Mouse (Mus musculus): ENCODE measurements around the gene Rnf216. TPM values are rescaled to one million over a fixed set of nuclear protein-coding genes. Genes with fewer than 3 reads are reported as not detected.
A peak's percentile ranks its signal among the peaks of the same experiment; 100 is the strongest.

Rnf216 gene
- polyA plus RNA-seq, 1 experiment from 2014 or later = 26.9 TPM

GRCm38 (mm10) chr5:143076603-143077143 is 36.1 kb downstream of the Rnf216 start:
- Histone ChIP-seq H3K4me2 (ENCODE audit: low read length) (no peak overlapping the region), H3K27ac (ENCODE audit: low read depth, low read length) (no peak overlapping the region), H3K4me1 (ENCODE audit: control insufficient read depth, insufficient read depth, low read length) (no peaks in the 10 kb centered on the region), H3K9me3 (replicated peaks; ENCODE audit: control insufficient read depth, low read length) (no peaks in the 10 kb centered on the region), H3K4me3 (ENCODE audit: low read depth, low read length) (no peak overlapping the region), H3K36me3 (ENCODE audit: control insufficient read depth, insufficient read depth, low read length) (peaks cover 86% of the 10 kb centered on the region), H3K27me3 (replicated peaks; ENCODE audit: control insufficient read depth, insufficient read depth, low read length) (no peaks in the 10 kb centered on the region), H3K9ac (ENCODE audit: low read length) (no peak overlapping the region)
- DNase-seq (ENCODE audit: low spot score) (no peak), ATAC-seq (no peak)
- WGBS = 98% methylated on average over 3 of the region's 3 CpGs

GRCm38 (mm10) chr5:143075987-143076386 is 36.8 kb downstream of the Rnf216 start:
- WGBS = 97% methylated on average over 2 of the region's 2 CpGs
- ATAC-seq (no peak), DNase-seq (ENCODE audit: low spot score) (no peak)
- no peak overlapping the region for H3K9ac ChIP-seq (ENCODE audit: low read length)
- H3K4me2 ChIP-seq (ENCODE audit: low read length) = no peak overlapping the region
- H3K9me3 ChIP-seq (replicated peaks; ENCODE audit: control insufficient read depth, low read length) = no peaks in the 10 kb centered on the region
- no peak overlapping the region for H3K4me3 ChIP-seq (ENCODE audit: low read depth, low read length)
- no peaks in the 10 kb centered on the region for H3K27me3 ChIP-seq (replicated peaks; ENCODE audit: control insufficient read depth, insufficient read depth, low read length)
- no peak overlapping the region for H3K27ac ChIP-seq (ENCODE audit: low read depth, low read length)
- H3K4me1 ChIP-seq (ENCODE audit: control insufficient read depth, insufficient read depth, low read length) = no peaks in the 10 kb centered on the region
- peaks cover 82% of the 10 kb centered on the region for H3K36me3 ChIP-seq (ENCODE audit: control insufficient read depth, insufficient read depth, low read length)

- WGBS = 92% methylated on average over 2 of the region's 2 CpGs
- H3K27me3 ChIP-seq (replicated peaks; ENCODE audit: control insufficient read depth, insufficient read depth, low read length) = no peaks in the 10 kb centered on the region
- peaks cover 57% of the 10 kb centered on the region for H3K36me3 ChIP-seq (ENCODE audit: control insufficient read depth, insufficient read depth, low read length)
- no peak overlapping the region for H3K4me3 ChIP-seq (ENCODE audit: low read depth, low read length)
- H3K9ac ChIP-seq (ENCODE audit: low read length) = no peak overlapping the region
- DNase-seq (ENCODE audit: low spot score) (no peak), ATAC-seq (no peak)
- H3K27ac ChIP-seq (ENCODE audit: low read depth, low read length) = no peak overlapping the region
- H3K4me2 ChIP-seq (ENCODE audit: low read length) = no peak overlapping the region
- H3K4me1 ChIP-seq (ENCODE audit: control insufficient read depth, insufficient read depth, low read length) = no peaks in the 10 kb centered on the region
- no peaks in the 10 kb centered on the region for H3K9me3 ChIP-seq (replicated peaks; ENCODE audit: control insufficient read depth, low read length)
Observed at GRCm38 (mm10) chr5:143069048-143069447, 43.7 kb downstream of the Rnf216 start.

- WGBS = 85% methylated on average over 3 of the region's 3 CpGs
- no peak for ATAC-seq
Observed at GRCm38 (mm10) chr5:143068382-143068781, 44.4 kb downstream of the Rnf216 start.

GRCm38 (mm10) chr5:143066551-143066958 is 46.2 kb downstream of the Rnf216 start:
- peak; percentile 70; the same call in 1 of the 2 replicates for ATAC-seq
- Histone ChIP-seq H3K9ac (ENCODE audit: low read length) (no peak overlapping the region), H3K9me3 (replicated peaks; ENCODE audit: control insufficient read depth, low read length) (no peaks in the 10 kb centered on the region), H3K36me3 (ENCODE audit: control insufficient read depth, insufficient read depth, low read length) (peaks cover 64% of the 10 kb centered on the region), H3K27me3 (replicated peaks; ENCODE audit: control insufficient read depth, insufficient read depth, low read length) (no peaks in the 10 kb centered on the region), H3K4me2 (ENCODE audit: low read length) (no peak overlapping the region), H3K4me1 (ENCODE audit: control insufficient read depth, insufficient read depth, low read length) (no peaks in the 10 kb centered on the region), H3K4me3 (ENCODE audit: low read depth, low read length) (no peak overlapping the region), H3K27ac (ENCODE audit: low read depth, low read length) (no peak overlapping the region)
- peak; percentile 91 for DNase-seq (ENCODE audit: low spot score)
- WGBS = 25% methylated on average over 1 of the region's 1 CpGs

More at GRCm38 (mm10) chr5:143068382-143068781, 44.4 kb downstream of the Rnf216 start:
- peaks cover 57% of the 10 kb centered on the region for H3K36me3 ChIP-seq (ENCODE audit: control insufficient read depth, insufficient read depth, low read length)
- H3K4me1 ChIP-seq (ENCODE audit: control insufficient read depth, insufficient read depth, low read length) = no peaks in the 10 kb centered on the region
- no peaks in the 10 kb centered on the region for H3K27me3 ChIP-seq (replicated peaks; ENCODE audit: control insufficient read depth, insufficient read depth, low read length)
- H3K9ac ChIP-seq (ENCODE audit: low read length) = no peak overlapping the region
- H3K9me3 ChIP-seq (replicated peaks; ENCODE audit: control insufficient read depth, low read length) = no peaks in the 10 kb centered on the region
- DNase-seq (ENCODE audit: low spot score) = no peak
- no peak overlapping the region for H3K4me2 ChIP-seq (ENCODE audit: low read length)
- no peak overlapping the region for H3K4me3 ChIP-seq (ENCODE audit: low read depth, low read length)
- H3K27ac ChIP-seq (ENCODE audit: low read depth, low read length) = no peak overlapping the region

DNA sequence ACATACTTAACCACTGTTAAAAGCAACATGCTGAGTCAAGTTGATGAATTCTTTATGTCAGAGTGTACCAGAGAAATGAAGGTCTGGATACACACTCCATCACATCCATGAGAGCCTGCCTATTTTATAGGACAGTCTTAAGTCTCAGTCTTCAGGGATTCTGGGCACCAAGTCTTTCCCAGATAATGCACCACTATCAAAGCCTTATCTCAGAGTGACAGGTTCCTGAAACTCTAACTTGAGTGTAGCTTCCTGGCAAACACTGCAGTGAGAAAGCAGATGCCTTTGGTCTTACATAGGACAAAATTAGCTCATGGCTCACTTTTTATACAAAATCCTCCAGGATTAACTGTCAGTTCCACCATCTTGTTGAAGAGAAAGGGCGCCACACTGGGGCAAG is 46.7 kb downstream of the Rnf216 start:
- DNase-seq (ENCODE audit: low spot score) (no peak), ATAC-seq (no peak)
- Histone ChIP-seq H3K4me2 (ENCODE audit: low read length) (no peak overlapping the region), H3K36me3 (ENCODE audit: control insufficient read depth, insufficient read depth, low read length) (peaks cover 68% of the 10 kb centered on the region), H3K27ac (ENCODE audit: low read depth, low read length) (no peak overlapping the region), H3K27me3 (replicated peaks; ENCODE audit: control insufficient read depth, insufficient read depth, low read length) (no peaks in the 10 kb centered on the region), H3K4me1 (ENCODE audit: control insufficient read depth, insufficient read depth, low read length) (no peaks in the 10 kb centered on the region), H3K4me3 (ENCODE audit: low read depth, low read length) (no peak overlapping the region), H3K9me3 (replicated peaks; ENCODE audit: control insufficient read depth, low read length) (no peaks in the 10 kb centered on the region), H3K9ac (ENCODE audit: low read length) (no peak overlapping the region)
- 100% methylated on average over 1 of the region's 1 CpGs for WGBS

GRCm38 (mm10) chr5:143065230-143065629 is 47.6 kb downstream of the Rnf216 start:
- ATAC-seq (no peak), DNase-seq (ENCODE audit: low spot score) (peak; percentile 51)
- 71% methylated on average over 2 of the region's 2 CpGs for WGBS
- H3K9me3 ChIP-seq (replicated peaks; ENCODE audit: control insufficient read depth, low read length) = no peaks in the 10 kb centered on the region
- no peak overlapping the region for H3K4me2 ChIP-seq (ENCODE audit: low read length)
- no peak overlapping the region for H3K4me3 ChIP-seq (ENCODE audit: low read depth, low read length)
- H3K9ac ChIP-seq (ENCODE audit: low read length) = no peak overlapping the region
- peaks cover 70% of the 10 kb centered on the region for H3K36me3 ChIP-seq (ENCODE audit: control insufficient read depth, insufficient read depth, low read length)
- no peak overlapping the region for H3K27ac ChIP-seq (ENCODE audit: low read depth, low read length)
- H3K4me1 ChIP-seq (ENCODE audit: control insufficient read depth, insufficient read depth, low read length) = no peaks in the 10 kb centered on the region
- H3K27me3 ChIP-seq (replicated peaks; ENCODE audit: control insufficient read depth, insufficient read depth, low read length) = no peaks in the 10 kb centered on the region

DNA sequence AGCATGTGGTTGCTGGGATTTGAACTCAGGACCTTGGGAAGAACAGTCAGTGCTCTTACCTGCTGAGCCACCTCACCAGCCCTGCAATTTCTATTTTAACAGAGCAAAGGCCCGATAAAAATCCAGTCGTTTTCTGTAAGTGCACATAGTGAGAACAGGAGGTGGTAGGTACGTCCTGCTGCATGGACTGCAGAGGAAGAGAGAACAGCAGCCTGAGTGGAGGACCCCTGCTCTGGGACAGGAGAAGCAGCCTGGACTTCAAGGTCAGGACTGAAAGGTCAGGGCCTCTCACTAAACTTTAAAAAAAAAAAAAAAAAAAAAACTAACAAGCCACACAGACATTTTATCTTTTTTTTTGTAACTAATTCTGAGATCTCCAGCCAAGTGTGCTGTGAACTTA is 50.5 kb downstream of the Rnf216 start:
- Histone ChIP-seq H3K4me3 (ENCODE audit: low read depth, low read length) (no peak overlapping the region), H3K9ac (ENCODE audit: low read length) (no peak overlapping the region), H3K4me1 (ENCODE audit: control insufficient read depth, insufficient read depth, low read length) (no peaks in the 10 kb centered on the region), H3K36me3 (ENCODE audit: control insufficient read depth, insufficient read depth, low read length) (peaks cover 60% of the 10 kb centered on the region), H3K9me3 (replicated peaks; ENCODE audit: control insufficient read depth, low read length) (no peaks in the 10 kb centered on the region), H3K27ac (ENCODE audit: low read depth, low read length) (no peak overlapping the region), H3K4me2 (ENCODE audit: low read length) (no peak overlapping the region), H3K27me3 (replicated peaks; ENCODE audit: control insufficient read depth, insufficient read depth, low read length) (no peaks in the 10 kb centered on the region)
- 84% methylated on average over 3 of the region's 3 CpGs for WGBS
- DNase-seq (ENCODE audit: low spot score) (no peak), ATAC-seq (no peak)

DNA sequence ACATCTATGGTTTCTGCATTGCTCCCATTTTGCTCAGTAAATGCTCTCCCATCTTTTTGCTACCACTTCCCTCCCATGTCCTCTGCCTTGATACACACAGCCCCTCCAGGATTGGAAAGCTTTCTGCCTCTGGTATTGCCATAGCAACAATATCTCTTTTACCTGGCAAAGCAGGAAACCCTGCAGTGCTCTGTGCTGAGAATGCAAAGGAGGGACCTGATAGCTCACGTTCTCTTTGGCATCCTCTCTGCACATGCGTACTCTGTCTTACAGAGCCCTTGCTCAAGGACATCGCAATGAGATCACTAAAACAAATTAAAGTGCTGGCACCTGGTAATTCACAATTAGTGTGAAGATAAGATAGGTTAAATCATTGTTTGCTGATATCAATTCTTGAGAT is 51.3 kb downstream of the Rnf216 start:
- no peak overlapping the region for H3K9ac ChIP-seq (ENCODE audit: low read length)
- no peaks in the 10 kb centered on the region for H3K27me3 ChIP-seq (replicated peaks; ENCODE audit: control insufficient read depth, insufficient read depth, low read length)
- 0 out of 2 replicates have a peak, but pooled peaks have one; percentile 57 for ATAC-seq
- 72% methylated on average over 3 of the region's 3 CpGs for WGBS
- no peaks in the 10 kb centered on the region for H3K9me3 ChIP-seq (replicated peaks; ENCODE audit: control insufficient read depth, low read length)
- peak; percentile 54 for DNase-seq (ENCODE audit: low spot score)
- H3K27ac ChIP-seq (ENCODE audit: low read depth, low read length) = peak overlapping the region; percentile 44
- H3K4me1 ChIP-seq (ENCODE audit: control insufficient read depth, insufficient read depth, low read length) = no peaks in the 10 kb centered on the region
- H3K36me3 ChIP-seq (ENCODE audit: control insufficient read depth, insufficient read depth, low read length) = peaks cover 53% of the 10 kb centered on the region
- no peak overlapping the region for H3K4me2 ChIP-seq (ENCODE audit: low read length)
- H3K4me3 ChIP-seq (ENCODE audit: low read depth, low read length) = no peak overlapping the region

All from forebrain, embryonic 14.5 days (tissue).